In the genomic region with DNA sequence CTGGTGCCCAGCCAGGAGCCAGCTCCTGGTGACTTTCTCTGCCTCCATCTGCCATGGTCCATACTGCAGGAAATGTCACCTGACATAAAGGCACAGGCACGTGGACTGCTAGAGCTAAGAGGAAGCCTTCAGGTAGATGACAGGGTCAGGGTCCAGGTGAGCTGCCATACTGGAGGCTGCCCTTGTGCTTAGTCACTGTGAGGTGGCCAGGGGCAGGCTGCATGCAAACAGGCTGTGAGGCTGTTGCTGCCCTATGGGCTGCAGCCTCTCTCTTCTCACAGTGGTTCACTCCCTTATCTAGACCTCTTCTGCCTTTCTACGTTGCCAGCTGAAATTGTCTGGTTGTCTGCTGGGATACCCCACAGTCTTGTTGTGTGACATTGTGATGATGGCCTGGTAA, we compare ENCODE assay signal across 24 mouse cellular contexts. TPM values are rescaled to one million over a fixed set of nuclear protein-coding genes. Genes with fewer than 3 reads are reported as not detected.
DNase-seq lines count a peak whose midpoint lies in the region; ATAC-seq lines count a peak whose summit lies in the region.
"Had no signal": no experiment of that assay in that cellular context is flagged by ENCODE, and none has a peak within 500 bp of the region (broad histone marks: within the 10 kb centered on the region; RNA-seq: fewer than 3 reads in every experiment).

No protein-coding gene starts in this region.

- WGBS in heart, embryonic 11.5 days (ENCODE audit: insufficient replicate concordance), result 53% methylated on average over 2 of the region's 2 CpGs
- WGBS in liver, embryonic 12.5 days (ENCODE audit: insufficient replicate concordance), result 47% methylated on average over 2 of the region's 2 CpGs
- WGBS in kidney, embryonic 16.5 days, result 97% methylated on average over 2 of the region's 2 CpGs

- no peaks in the 10 kb centered on the region for H3K27me3 ChIP-seq in heart, embryonic 11.5 days (ENCODE audit: control insufficient read depth, insufficient read depth, low read length)
- H3K27me3 ChIP-seq in liver, embryonic 12.5 days (replicated peaks), result no peaks in the 10 kb centered on the region
- H3K27me3 ChIP-seq in kidney, embryonic 16.5 days (ENCODE audit: insufficient read depth, low read length), result no peaks in the 10 kb centered on the region
- H3K27me3 ChIP-seq: embryonic facial prominence, embryonic 12.5 days; forebrain, embryonic 13.5 days; limb, embryonic 12.5 days had no signal

- peaks cover 5% of the 10 kb centered on the region; the same call in 1 of the 2 replicates for H3K36me3 ChIP-seq in heart, embryonic 11.5 days (ENCODE audit: control insufficient read depth, insufficient read depth, low read length)
- peaks cover 61% of the 10 kb centered on the region for H3K36me3 ChIP-seq in liver, embryonic 12.5 days
- H3K36me3 ChIP-seq in kidney, embryonic 16.5 days (ENCODE audit: insufficient read depth, low read length), result peaks cover 14% of the 10 kb centered on the region

- H3K27ac ChIP-seq in heart, embryonic 11.5 days (ENCODE audit: low read depth, low read length), result no peak overlapping the region
- peak overlapping the region; percentile 83 for H3K27ac ChIP-seq in liver, embryonic 12.5 days
- no peak overlapping the region for H3K27ac ChIP-seq in kidney, embryonic 16.5 days (ENCODE audit: low read length)
- H3K27ac ChIP-seq: embryonic facial prominence, embryonic 12.5 days; forebrain, embryonic 13.5 days; hindbrain, embryonic 10.5 days; kidney, postnatal 0 days; limb, embryonic 12.5 days; midbrain, embryonic 10.5 days had no signal

- intact Hi-C loops in heart, postnatal 25 days (cut with DNase I), result no loop called here

- H3K9me3 ChIP-seq in heart, embryonic 11.5 days (replicated peaks; ENCODE audit: control insufficient read depth, low read length), result no peaks in the 10 kb centered on the region
- no peaks in the 10 kb centered on the region for H3K9me3 ChIP-seq in liver, embryonic 12.5 days (replicated peaks)
- H3K9me3 ChIP-seq in kidney, embryonic 16.5 days (ENCODE audit: low read length), result no peaks in the 10 kb centered on the region
- H3K9me3 ChIP-seq: embryonic facial prominence, embryonic 12.5 days; forebrain, embryonic 13.5 days; hindbrain, embryonic 10.5 days; limb, embryonic 12.5 days; midbrain, embryonic 10.5 days had no signal

- 0 out of 2 replicates have a peak, but pooled peaks have one; percentile 70 for ATAC-seq in heart, embryonic 11.5 days (replicated peaks; ENCODE audit: insufficient number of reproducible peaks, low FRiP score, low TSS enrichment)
- ATAC-seq in erythroid progenitor cell, adult 5-6 weeks (replicated peaks; ENCODE audit: low FRiP score, poor library complexity, severe bottlenecking), result peak; percentile 40
- ATAC-seq in liver, embryonic 12.5 days, result peak; percentile 75
- peak; percentile 42 for ATAC-seq in megakaryocyte progenitor cell, adult 5-6 weeks (replicated peaks; ENCODE audit: poor library complexity)
- ATAC-seq in kidney, embryonic 16.5 days (ENCODE audit: low FRiP score, low TSS enrichment), result no peak
- ATAC-seq: forebrain, embryonic 13.5 days; hindbrain, embryonic 16.5 days had no signal

- no peak overlapping the region for H3K9ac ChIP-seq in heart, embryonic 11.5 days (ENCODE audit: low read depth, low read length)
- peak overlapping the region; percentile 52; the same call in 1 of the 2 replicates for H3K9ac ChIP-seq in liver, embryonic 12.5 days
- no peak overlapping the region for H3K9ac ChIP-seq in kidney, embryonic 16.5 days (replicated peaks; ENCODE audit: low read length)
- H3K9ac ChIP-seq: embryonic facial prominence, embryonic 12.5 days; forebrain, embryonic 13.5 days; limb, embryonic 12.5 days; lung, embryonic 14.5 days had no signal

- no peaks in the 10 kb centered on the region for H3K4me1 ChIP-seq in heart, embryonic 11.5 days (ENCODE audit: control insufficient read depth, insufficient read depth, low read length)
- peaks cover 60% of the 10 kb centered on the region for H3K4me1 ChIP-seq in liver, embryonic 12.5 days
- H3K4me1 ChIP-seq in kidney, embryonic 16.5 days (ENCODE audit: insufficient read depth, low read length), result no peaks in the 10 kb centered on the region
- H3K4me1 ChIP-seq: embryonic facial prominence, embryonic 12.5 days; hindbrain, embryonic 10.5 days; limb, embryonic 12.5 days; midbrain, embryonic 10.5 days had no signal

- no peak overlapping the region for H3K4me2 ChIP-seq in heart, embryonic 11.5 days
- no peak overlapping the region for H3K4me2 ChIP-seq in liver, embryonic 12.5 days
- H3K4me2 ChIP-seq in kidney, embryonic 16.5 days (replicated peaks; ENCODE audit: low read depth, low read length), result no peak overlapping the region
- H3K4me2 ChIP-seq: embryonic facial prominence, embryonic 12.5 days; forebrain, embryonic 13.5 days; limb, embryonic 12.5 days; lung, embryonic 14.5 days had no signal

- H3K4me3 ChIP-seq in heart, embryonic 11.5 days (ENCODE audit: low read depth, low read length), result no peak overlapping the region
- no peak overlapping the region for H3K4me3 ChIP-seq in liver, embryonic 12.5 days
- no peak overlapping the region for H3K4me3 ChIP-seq in kidney, embryonic 16.5 days (ENCODE audit: low read length)
- H3K4me3 ChIP-seq: embryonic facial prominence, embryonic 12.5 days; erythroblast, embryonic 14.5 days; forebrain, embryonic 13.5 days; hindbrain, embryonic 10.5 days; limb, embryonic 12.5 days; midbrain, embryonic 10.5 days had no signal

- DNase-seq in heart, postnatal 25 days (ENCODE audit: low spot score), result no peak
- no peak for DNase-seq in spleen, adult 18-20 months
- no peak for DNase-seq in thymus, postnatal 14 days
- DNase-seq: adrenal gland, postnatal 10 days; cerebellum, adult 2 months; cerebellum, postnatal 25 days; gastrocnemius, postnatal 25 days; heart, adult 18-20 months; kidney, adult 11 months; lung, embryonic 14.5 days; thymus, postnatal 25 days had no signal

RNA-seq across cellular contexts. Expression of a gene that starts 11.7 kb away (rescaled TPM):
- 11.4 and 14.5 TPM in 2 replicates for polyA plus RNA-seq in heart, embryonic 11.5 days (2014; fragmentation: Nextera tagmentation; extraction: Ambion mirVana)
- total RNA-seq in heart, postnatal 25 days (2021), result 10 to 100 TPM; 66.8 to 71.8 TPM
- 8.4 and 13.3 TPM in 2 replicates for total RNA-seq in erythroid progenitor cell, adult 5-6 weeks (2015; ENCODE audit: low replicate concordance)
- 18.3 and 20.3 TPM in 2 replicates for total RNA-seq in erythroid progenitor cell, adult 5-6 weeks (2017; ENCODE audit: low replicate concordance)
- 62.2 TPM in 2 replicates for polyA plus RNA-seq in liver, embryonic 12.5 days (2016; fragmentation: Nextera tagmentation; extraction: Ambion mirVana)
- 1.1 and 1.4 TPM in 2 replicates for total RNA-seq in megakaryocyte progenitor cell, adult 5-6 weeks (2015)
- total RNA-seq in megakaryocyte progenitor cell, adult 5-6 weeks (2017), result 1.8 and 4.6 TPM in 2 replicates
- 14.8 and 16.7 TPM in 2 replicates for polyA plus RNA-seq in kidney, embryonic 16.5 days (2015; fragmentation: Nextera tagmentation; extraction: Ambion mirVana)
